Mouse (Mus musculus) cerebellum, adult 2 months (tissue): Measurements from ENCODE around the gene Def6.

ENCODE experiments used
- CTCF ChIP-seq: fragments of 200-500 bp; IDR thresholded peaks from 2 replicates; pipeline ENCODE4 v1.5.1; 2011; ENCODE audit warnings: low read depth, mild to moderate bottlenecking, control low read depth, low read length, moderate library complexity, borderline replicate concordance; ENCODE audit not compliant: insufficient read depth
- POLR2A ChIP-seq: fragments of 200-500 bp; IDR thresholded peaks from 2 replicates; pipeline ENCODE4 v1.6.1; 2011; ENCODE audit warnings: low read length, control low read depth, borderline replicate concordance; ENCODE audit not compliant: insufficient read depth

GRCm38 (mm10) chr17:28260543-28260909 is 52.9 kb downstream of the Def6 start:
- TF ChIP-seq POLR2A (no peak), CTCF (no peak)
